Mouse (Mus musculus): ENCODE results near the gene Ctc1.
A peak's percentile ranks its signal among the peaks of the same experiment; 100 is the strongest.
"Not testable (repeated sequence)": the region's sequence is repeated elsewhere in the genome, so short reads cannot be mapped to it uniquely, and the experiment has no call there.

Gene Ctc1

GRCm38 (mm10) chr11:69003592-69003991, 12.1 kb upstream of the Ctc1 start:
- H3K36me3 ChIP-seq (ENCODE audit: insufficient read depth, low read length) = peaks cover 88% of the 10 kb centered on the region
- no peak for TF ChIP-seq NANOG (IDR thresholded peaks at IDR 0.05; ENCODE audit: borderline replicate concordance, low read length)
- 0 out of 2 replicates have a peak, but pooled peaks have one; percentile 9 for TF ChIP-seq CTCF (conservative IDR thresholded peaks at IDR 0.05; ENCODE audit: low read length)
- no peak for TF ChIP-seq POU5F1 (IDR thresholded peaks at IDR 0.05; ENCODE audit: borderline replicate concordance, low read length)
- no peak overlapping the region for H3K4me3 ChIP-seq (replicated peaks; ENCODE audit: low read length)
- H3K4me1 ChIP-seq (replicated peaks; ENCODE audit: low read depth, low read length) = peaks cover 66% of the 10 kb centered on the region
- H3K27me3 ChIP-seq (ENCODE audit: insufficient read depth, low read length) = no peaks in the 10 kb centered on the region
- H3K9me3 ChIP-seq (ENCODE audit: low read length) = no peaks in the 10 kb centered on the region

- H3K9me3 ChIP-seq (ENCODE audit: low read length) = no peaks in the 10 kb centered on the region
- no peak overlapping the region for H3K4me3 ChIP-seq (replicated peaks; ENCODE audit: low read length)
- TF ChIP-seq CTCF (conservative IDR thresholded peaks at IDR 0.05; ENCODE audit: low read length) (no peak), NANOG (IDR thresholded peaks at IDR 0.05; ENCODE audit: borderline replicate concordance, low read length) (no peak), POU5F1 (IDR thresholded peaks at IDR 0.05; ENCODE audit: borderline replicate concordance, low read length) (no peak)
- H3K36me3 ChIP-seq (ENCODE audit: insufficient read depth, low read length) = peaks cover 72% of the 10 kb centered on the region
- peaks cover 68% of the 10 kb centered on the region for H3K4me1 ChIP-seq (replicated peaks; ENCODE audit: low read depth, low read length)
- no peaks in the 10 kb centered on the region for H3K27me3 ChIP-seq (ENCODE audit: insufficient read depth, low read length)
Observed at GRCm38 (mm10) chr11:69005193-69005592, 10.5 kb upstream of the Ctc1 start.

- peak overlapping the region; percentile 99 for H3K4me3 ChIP-seq (replicated peaks; ENCODE audit: low read length)
- not testable (repeated sequence) for H3K27me3 ChIP-seq (ENCODE audit: insufficient read depth, low read length); H3K9me3 ChIP-seq (ENCODE audit: low read length)
- H3K36me3 ChIP-seq (ENCODE audit: insufficient read depth, low read length) = peaks cover 58% of the 10 kb centered on the region
- peaks cover 69% of the 10 kb centered on the region for H3K4me1 ChIP-seq (replicated peaks; ENCODE audit: low read depth, low read length)
Observed at GRCm38 (mm10) chr11:69006575-69006974, 9.1 kb upstream of the Ctc1 start.

GRCm38 (mm10) chr11:69008182-69009121, 7.3 kb upstream of the Ctc1 start, which contains the start of gene Pfas:
Pfas (minus strand) TSS chr11:69008460.
- Histone ChIP-seq H3K27me3 (ENCODE audit: insufficient read depth, low read length) (no peaks in the 10 kb centered on the region), H3K4me1 (replicated peaks; ENCODE audit: low read depth, low read length) (peaks cover 60% of the 10 kb centered on the region), H3K4me3 (replicated peaks; ENCODE audit: low read length) (peak within 1 kb of the TSS; percentile 99), H3K36me3 (ENCODE audit: insufficient read depth, low read length) (peaks cover 39% of the 10 kb centered on the region), H3K9me3 (ENCODE audit: low read length) (no peaks in the 10 kb centered on the region)
- TF ChIP-seq POU5F1 (IDR thresholded peaks at IDR 0.05; ENCODE audit: borderline replicate concordance, low read length) (no peak), CTCF (conservative IDR thresholded peaks at IDR 0.05; ENCODE audit: low read length) (no peak), NANOG (IDR thresholded peaks at IDR 0.05; ENCODE audit: borderline replicate concordance, low read length) (no peak)

GRCm38 (mm10) chr11:69009508-69009907, 6.2 kb upstream of the Ctc1 start:
- Histone ChIP-seq H3K4me1 (replicated peaks; ENCODE audit: low read depth, low read length) (peaks cover 61% of the 10 kb centered on the region), H3K36me3 (ENCODE audit: insufficient read depth, low read length) (peaks cover 29% of the 10 kb centered on the region), H3K9me3 (ENCODE audit: low read length) (no peaks in the 10 kb centered on the region), H3K4me3 (replicated peaks; ENCODE audit: low read length) (no peak overlapping the region), H3K27me3 (ENCODE audit: insufficient read depth, low read length) (no peaks in the 10 kb centered on the region)
- TF ChIP-seq CTCF (conservative IDR thresholded peaks at IDR 0.05; ENCODE audit: low read length) = no peak
- TF ChIP-seq POU5F1 (IDR thresholded peaks at IDR 0.05; ENCODE audit: borderline replicate concordance, low read length) = no peak
- no peak for TF ChIP-seq NANOG (IDR thresholded peaks at IDR 0.05; ENCODE audit: borderline replicate concordance, low read length)

GRCm38 (mm10) chr11:69010400-69011323, 5.0 kb upstream of the Ctc1 start:
- Histone ChIP-seq H3K9me3 (ENCODE audit: low read length) (no peaks in the 10 kb centered on the region), H3K4me3 (replicated peaks; ENCODE audit: low read length) (peak overlapping the region; percentile 79)
- TF ChIP-seq POU5F1 (IDR thresholded peaks at IDR 0.05; ENCODE audit: borderline replicate concordance, low read length) (no peak), NANOG (IDR thresholded peaks at IDR 0.05; ENCODE audit: borderline replicate concordance, low read length) (no peak), CTCF (conservative IDR thresholded peaks at IDR 0.05; ENCODE audit: low read length) (no peak)

GRCm38 (mm10) chr11:69011445-69011844, 4.3 kb upstream of the Ctc1 start:
- Histone ChIP-seq H3K4me1 (replicated peaks; ENCODE audit: low read depth, low read length) (peaks cover 51% of the 10 kb centered on the region), H3K4me3 (replicated peaks; ENCODE audit: low read length) (peak overlapping the region; percentile 79)
- H3K9me3 ChIP-seq (ENCODE audit: low read length); H3K36me3 ChIP-seq (ENCODE audit: insufficient read depth, low read length); H3K27me3 ChIP-seq (ENCODE audit: insufficient read depth, low read length): not testable (repeated sequence)

More at GRCm38 (mm10) chr11:69010400-69011323, 5.0 kb upstream of the Ctc1 start:
- H3K4me1 ChIP-seq (replicated peaks; ENCODE audit: low read depth, low read length) = peaks cover 58% of the 10 kb centered on the region
- H3K36me3 ChIP-seq (ENCODE audit: insufficient read depth, low read length) = peaks cover 17% of the 10 kb centered on the region
- no peaks in the 10 kb centered on the region for H3K27me3 ChIP-seq (ENCODE audit: insufficient read depth, low read length)

- peaks cover 50% of the 10 kb centered on the region for H3K4me1 ChIP-seq (replicated peaks; ENCODE audit: low read depth, low read length)
- H3K27me3 ChIP-seq (ENCODE audit: insufficient read depth, low read length) = no peaks in the 10 kb centered on the region
- H3K4me3 ChIP-seq (replicated peaks; ENCODE audit: low read length) = peak overlapping the region; percentile 79
- H3K9me3 ChIP-seq (ENCODE audit: low read length) = no peaks in the 10 kb centered on the region
- no peak for TF ChIP-seq CTCF (conservative IDR thresholded peaks at IDR 0.05; ENCODE audit: low read length)
- no peak for TF ChIP-seq NANOG (IDR thresholded peaks at IDR 0.05; ENCODE audit: borderline replicate concordance, low read length)
- TF ChIP-seq POU5F1 (IDR thresholded peaks at IDR 0.05; ENCODE audit: borderline replicate concordance, low read length) = no peak
- H3K36me3 ChIP-seq (ENCODE audit: insufficient read depth, low read length) = peaks cover 3% of the 10 kb centered on the region
Observed at GRCm38 (mm10) chr11:69012071-69012601, 3.6 kb upstream of the Ctc1 start.

Measured in E14TG2a.4 (cell line).